Mouse (Mus musculus) neural tube, embryonic 13.5 days (tissue): ENCODE measurements around the gene Pcgf1. TPM values are rescaled to one million over a fixed set of nuclear protein-coding genes. Genes with fewer than 3 reads are reported as not detected.

ENCODE experiments used
- ATAC-seq: fragments of 200-750 bp; cut with Nextera tagmentation; 2 replicates; pipeline ENCODE4 v1.8.0; 2017; ENCODE audit warnings: low read depth, mild to moderate bottlenecking, moderate TSS enrichment, moderate library complexity
- H3K27ac ChIP-seq: fragments of 300-500 bp; sonication (generic); replicated peaks from 2 replicates; pipeline ENCODE4 v1.5.1; 2015; ENCODE audit warnings: moderate library complexity, mild to moderate bottlenecking, inconsistent platforms
- H3K27me3 ChIP-seq: fragments of 300-500 bp; sonication (generic); 2 replicates; pipeline ENCODE4 v1.6.1; 2015; ENCODE audit warnings: mild to moderate bottlenecking, inconsistent platforms
- H3K36me3 ChIP-seq: fragments of 300-500 bp; sonication (generic); 2 replicates; pipeline ENCODE4 v1.6.1; 2015; ENCODE audit warnings: mild to moderate bottlenecking, inconsistent platforms
- H3K4me1 ChIP-seq: fragments of 300-500 bp; sonication (generic); replicated peaks from 2 replicates; pipeline ENCODE4 v1.6.1; 2015; ENCODE audit warnings: inconsistent platforms
- H3K4me2 ChIP-seq: fragments of 300-500 bp; sonication (generic); 2 replicates; pipeline ENCODE4 v1.6.1; 2015; ENCODE audit warnings: inconsistent platforms, mild to moderate bottlenecking, moderate library complexity
- H3K4me3 ChIP-seq: fragments of 300-500 bp; sonication (generic); 2 replicates; pipeline ENCODE4 v1.5.1; 2015; ENCODE audit warnings: mild to moderate bottlenecking, inconsistent platforms
- H3K9ac ChIP-seq: fragments of 300-500 bp; sonication (generic); 2 replicates; pipeline ENCODE4 v1.6.1; 2015; ENCODE audit warnings: moderate library complexity, mild to moderate bottlenecking, inconsistent platforms
- H3K9me3 ChIP-seq: fragments of 300-500 bp; sonication (generic); 2 replicates; pipeline ENCODE4 v1.6.1; 2016; ENCODE audit warnings: inconsistent platforms
- WGBS: fragments of 180-500 bp; shearing (Covaris S2); methylation state at CpG from one replicate; pipeline ENCODE4 v1.1.7; 2015; 5-methylcytosine and 5-hydroxymethylcytosine counted together
- polyA plus RNA-seq: library from polyadenylated mRNA; unstranded; fragments of >200 nt; fragmentation: Nextera tagmentation; extraction: Ambion mirVana; gene quantifications from 2 replicates; pipeline ENCODE4 v1.2.1, GENCODE M21; 2015

The Pcgf1 gene
- polyA plus RNA-seq, 1 experiment from 2014 or later: 55.2 TPM

DNA sequence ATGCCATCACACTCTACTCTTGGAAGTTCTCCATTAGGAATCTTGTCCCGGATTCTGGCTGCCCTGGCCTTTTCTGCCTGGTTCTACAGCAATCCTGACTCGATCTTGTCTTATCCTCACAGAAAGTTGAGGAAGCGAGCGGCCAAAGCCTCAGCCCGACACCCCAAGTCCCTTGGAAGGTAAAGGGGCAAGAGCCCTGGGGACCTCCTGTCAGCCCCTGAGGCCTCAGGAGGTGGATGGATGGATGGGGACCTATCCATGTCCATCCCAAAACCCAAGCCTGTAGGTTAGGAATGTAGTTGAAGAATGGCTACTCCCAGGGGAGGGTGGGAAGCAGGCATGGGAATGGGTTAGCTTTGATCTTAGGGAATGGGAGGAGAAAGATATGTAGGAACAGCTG, 33.7 kb upstream of the Pcgf1 start:
- Histone ChIP-seq H3K27ac (no peak overlapping the region), H3K4me3 (no peak overlapping the region), H3K36me3 (no peaks in the 10 kb centered on the region), H3K9ac (no peak overlapping the region), H3K4me1 (no peaks in the 10 kb centered on the region), H3K27me3 (no peaks in the 10 kb centered on the region), H3K9me3 (no peaks in the 10 kb centered on the region), H3K4me2 (no peak overlapping the region)
- ATAC-seq: no peak
- WGBS: 92% methylated on average over 5 of the region's 5 CpGs

DNA sequence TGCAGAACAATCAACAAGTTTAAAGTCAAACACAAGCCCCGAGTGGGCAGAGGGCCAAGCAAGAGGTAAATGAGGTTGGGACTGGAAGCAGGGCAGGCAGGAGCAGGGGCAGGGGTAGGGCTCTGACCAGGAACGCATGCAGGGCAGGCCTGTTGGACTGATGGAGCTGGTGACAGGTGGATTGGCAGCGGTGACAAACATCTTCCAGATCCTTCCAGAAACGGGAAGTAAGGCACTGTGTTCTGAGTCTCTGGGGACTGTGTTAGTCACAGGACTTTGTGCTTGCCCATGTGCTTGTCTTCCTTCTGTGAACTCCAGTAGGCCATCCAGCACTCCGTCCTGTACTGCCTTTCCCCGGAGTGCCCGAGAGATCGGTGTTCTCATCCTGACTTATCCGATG, 32.9 kb upstream of the Pcgf1 start:
- Histone ChIP-seq H3K27ac (no peak overlapping the region), H3K9ac (no peak overlapping the region), H3K4me3 (no peak overlapping the region), H3K4me1 (no peaks in the 10 kb centered on the region), H3K27me3 (no peaks in the 10 kb centered on the region), H3K4me2 (no peak overlapping the region), H3K36me3 (no peaks in the 10 kb centered on the region), H3K9me3 (no peaks in the 10 kb centered on the region)
- WGBS: 73% methylated on average over 9 of the region's 9 CpGs
- ATAC-seq: no peak

DNA sequence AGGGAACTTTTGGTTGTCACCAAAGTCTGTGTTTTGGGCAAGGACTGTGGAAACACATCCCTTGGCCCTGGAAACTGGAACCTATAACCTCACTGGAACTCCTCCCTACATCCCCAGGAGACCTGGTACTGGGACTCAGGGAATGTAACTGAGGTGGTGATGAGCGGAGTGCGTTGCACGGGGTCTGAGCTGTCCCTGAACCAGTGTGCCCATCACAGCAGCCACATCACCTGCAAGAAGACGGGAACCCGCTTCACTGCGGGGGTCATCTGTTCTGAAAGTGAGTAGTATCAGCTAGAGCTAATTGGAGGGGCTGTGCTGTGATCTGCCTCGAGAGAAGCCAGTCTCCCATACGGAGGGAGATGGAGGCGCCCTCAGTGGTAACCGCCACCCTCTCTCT, 28.3 kb upstream of the Pcgf1 start:
- Histone ChIP-seq H3K4me2 (no peak overlapping the region), H3K4me3 (no peak overlapping the region), H3K9me3 (no peaks in the 10 kb centered on the region), H3K9ac (no peak overlapping the region), H3K27ac (no peak overlapping the region), H3K4me1 (peaks cover 20% of the 10 kb centered on the region), H3K36me3 (peaks cover 15% of the 10 kb centered on the region), H3K27me3 (no peaks in the 10 kb centered on the region)
- 75% methylated on average over 10 of the region's 10 CpGs for WGBS
- no peak for ATAC-seq

DNA sequence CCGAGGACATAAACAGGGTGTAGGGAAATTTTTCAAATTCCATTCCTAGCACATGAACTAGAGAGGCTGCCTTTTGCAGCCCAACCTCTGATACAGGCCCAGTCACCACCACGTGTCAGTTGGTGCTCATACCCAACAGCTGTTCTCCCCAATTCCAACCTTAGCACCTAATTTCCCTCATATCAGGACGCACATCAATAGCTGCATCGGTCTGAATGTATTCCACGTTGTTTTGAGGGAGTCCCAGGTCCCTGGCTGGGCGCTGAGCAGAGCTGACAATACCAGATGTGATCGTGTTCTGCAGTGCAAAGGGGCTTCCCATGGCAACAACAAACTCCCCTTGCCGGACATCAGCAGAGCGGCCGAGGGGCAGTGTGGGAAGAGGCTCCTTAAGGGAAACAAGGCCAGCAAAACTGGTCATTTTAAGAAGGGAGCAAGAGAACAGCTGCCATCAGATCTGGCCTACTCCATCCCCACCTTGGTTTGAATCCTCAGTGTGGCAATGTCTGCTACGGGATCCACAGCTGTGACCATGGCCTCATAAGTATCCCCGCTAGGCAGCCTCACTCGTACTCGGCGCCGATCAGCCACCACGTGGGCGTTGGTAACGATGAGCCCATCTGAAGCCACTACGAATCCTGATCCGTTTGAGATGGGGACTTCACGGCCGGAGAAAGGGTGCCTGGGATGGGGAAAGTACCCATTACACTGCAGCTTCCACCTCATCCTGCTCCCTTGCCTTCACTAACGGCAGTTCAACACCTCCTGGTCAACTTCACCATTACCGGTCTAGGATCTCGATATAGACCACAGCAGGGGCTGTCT, 24.3 kb upstream of the Pcgf1 start:
- peak; percentile 7 for ATAC-seq
- peaks cover 31% of the 10 kb centered on the region for H3K4me1 ChIP-seq
- H3K27me3 ChIP-seq: no peaks in the 10 kb centered on the region
- H3K36me3 ChIP-seq: peaks cover 36% of the 10 kb centered on the region
- peak overlapping the region; percentile 81 for H3K4me2 ChIP-seq
- H3K9ac ChIP-seq: peak overlapping the region; percentile 93
- H3K27ac ChIP-seq: peak overlapping the region; percentile 90
- WGBS: 1% methylated on average over 26 of the region's 26 CpGs
- peak overlapping the region; percentile 98 for H3K4me3 ChIP-seq
- H3K9me3 ChIP-seq: no peaks in the 10 kb centered on the region

DNA sequence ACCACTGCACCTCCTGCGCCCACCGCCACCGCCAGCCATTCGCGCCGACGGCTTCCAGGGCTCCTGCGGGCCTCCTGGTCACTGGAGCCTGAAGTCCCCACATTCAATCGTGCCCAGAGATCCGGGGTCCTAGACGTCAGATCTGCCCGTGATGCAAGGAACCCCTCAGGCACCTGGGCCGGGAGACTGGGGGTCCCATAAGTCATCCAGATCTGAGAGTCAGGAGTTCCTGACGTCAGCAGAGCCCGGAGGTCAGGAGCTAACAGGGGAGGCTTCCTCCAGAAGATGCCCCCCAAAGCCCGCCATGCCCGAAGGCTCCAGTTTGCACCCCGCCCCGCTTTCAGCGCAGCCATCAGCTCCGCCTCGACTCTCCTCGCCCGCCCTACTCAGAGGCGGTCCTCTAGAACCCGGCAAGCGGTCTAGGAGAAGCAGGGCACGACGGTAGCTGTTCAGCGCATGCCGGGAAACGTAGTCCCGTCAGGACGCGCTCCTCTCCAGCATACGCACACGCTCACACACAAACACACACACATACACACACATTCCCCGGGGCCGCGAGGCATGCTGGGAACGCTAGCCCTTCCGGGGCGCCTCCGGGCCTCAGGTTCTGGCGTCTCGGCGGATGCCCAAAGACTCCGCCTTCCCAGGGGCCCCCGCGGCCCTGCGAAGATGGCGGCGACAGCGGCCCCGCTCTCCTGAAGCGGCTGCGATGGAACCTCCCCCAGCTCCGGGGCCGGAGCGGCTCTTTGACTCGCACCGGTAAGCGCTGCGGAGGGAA, 23.4 kb upstream of the Pcgf1 start, which contains the start of gene Aup1:
Gene Aup1 (plus strand): TSS at position 448 of the 778 bp plus-strand sequence.
- Histone ChIP-seq H3K27me3 (no peaks in the 10 kb centered on the region), H3K4me3 (peak within 1 kb of the TSS; percentile 98), H3K4me1 (peaks cover 31% of the 10 kb centered on the region), H3K4me2 (peak within 1 kb of the TSS; percentile 81), H3K36me3 (peaks cover 36% of the 10 kb centered on the region), H3K9ac (peak within 1 kb of the TSS; percentile 93), H3K9me3 (no peaks in the 10 kb centered on the region), H3K27ac (peak within 1 kb of the TSS; percentile 90)
- under 1% methylated on average over 64 of the region's 64 CpGs for WGBS
- ATAC-seq: peak; percentile 98

DNA sequence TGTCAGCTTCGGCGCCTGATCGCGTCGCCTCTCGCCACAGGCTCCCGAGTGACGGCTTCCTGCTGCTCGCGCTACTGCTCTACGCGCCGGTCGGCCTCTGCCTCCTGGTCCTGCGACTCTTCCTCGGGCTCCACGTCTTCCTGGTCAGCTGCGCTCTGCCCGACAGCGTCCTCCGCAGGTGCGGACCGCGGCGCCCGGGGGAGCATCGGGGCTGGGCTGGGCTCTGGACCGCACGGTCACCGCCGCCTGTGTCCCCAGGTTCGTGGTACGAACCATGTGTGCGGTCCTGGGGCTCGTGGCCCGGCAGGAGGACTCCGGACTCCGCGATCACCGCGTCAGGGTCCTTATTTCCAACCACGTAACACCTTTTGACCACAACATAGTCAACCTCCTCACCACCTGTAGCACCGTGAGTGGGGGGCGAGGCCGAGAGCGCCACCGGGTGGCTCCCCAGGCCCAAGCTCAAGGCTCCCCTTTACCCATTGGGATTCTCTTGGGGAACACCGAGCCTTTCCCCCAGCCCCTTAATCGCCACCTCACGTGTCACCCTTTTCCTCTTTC, 22.7 kb upstream of the Pcgf1 start, which contains the start of gene Htra2:
Gene Htra2 (minus strand): TSS at position 403 of the 561 bp plus-strand sequence.
- peak; percentile 46; the same call in 1 of the 2 replicates for ATAC-seq
- H3K4me2 ChIP-seq: peak within 1 kb of the TSS; percentile 81
- under 1% methylated on average over 50 of the region's 50 CpGs for WGBS

DNA sequence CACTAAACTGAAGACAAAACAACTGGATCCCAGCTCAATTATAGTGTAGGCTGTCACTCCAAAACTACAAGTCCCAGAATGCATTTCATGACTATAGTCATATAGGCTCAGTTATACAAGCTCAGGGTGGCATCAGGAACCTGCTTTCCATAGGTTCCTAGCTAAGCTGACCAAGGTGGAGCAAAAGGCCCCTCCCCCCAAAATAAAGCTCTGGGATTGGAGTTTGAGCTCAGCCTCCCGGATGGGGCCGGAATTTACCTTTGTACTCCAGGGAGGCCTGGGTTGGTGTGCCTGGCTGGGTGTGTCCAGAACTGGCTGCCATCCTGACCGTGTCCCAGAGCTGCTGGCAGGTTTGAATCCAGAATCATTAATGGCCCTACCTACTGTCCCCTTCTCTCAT, 19.9 kb upstream of the Pcgf1 start, which contains the start of gene Dqx1:
Gene Dqx1 (plus strand): TSS at position 55 of the 400 bp plus-strand sequence.
- Histone ChIP-seq H3K4me3 (no peak within 1 kb of the TSS), H3K4me2 (no peak within 1 kb of the TSS), H3K27me3 (peaks cover 27% of the 10 kb centered on the region), H3K9ac (no peak within 1 kb of the TSS), H3K9me3 (no peaks in the 10 kb centered on the region), H3K36me3 (peaks cover 22% of the 10 kb centered on the region), H3K4me1 (peaks cover 21% of the 10 kb centered on the region), H3K27ac (no peak within 1 kb of the TSS)
- WGBS: 53% methylated on average over 3 of the region's 3 CpGs
- ATAC-seq: no peak

More for the DNA sequence above, 22.7 kb upstream of the Pcgf1 start, which contains the start of gene Htra2:
- Histone ChIP-seq H3K4me3 (peak within 1 kb of the TSS; percentile 98), H3K9ac (peak within 1 kb of the TSS; percentile 93), H3K9me3 (no peaks in the 10 kb centered on the region), H3K36me3 (peaks cover 36% of the 10 kb centered on the region), H3K4me1 (peaks cover 31% of the 10 kb centered on the region), H3K27me3 (no peaks in the 10 kb centered on the region), H3K27ac (peak within 1 kb of the TSS; percentile 90)

DNA sequence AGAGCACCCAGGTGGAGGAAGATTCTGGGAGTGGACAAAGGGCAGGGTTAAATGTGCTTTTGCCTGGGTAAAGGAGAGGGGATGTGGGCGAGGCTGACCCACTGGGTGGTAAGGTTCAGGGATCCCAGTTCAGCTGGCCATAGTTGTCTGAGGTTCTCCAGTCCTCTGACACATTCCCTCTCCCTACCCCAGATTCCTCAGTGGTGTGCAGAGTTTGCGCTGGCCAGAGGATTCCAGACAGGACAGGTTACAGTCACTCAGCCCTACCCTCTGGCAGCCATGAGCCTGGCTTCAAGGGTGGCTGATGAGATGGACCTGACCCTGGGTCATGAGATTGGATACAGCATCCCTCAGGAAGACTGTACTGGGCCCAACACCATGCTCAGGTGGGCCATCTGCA, 18.9 kb upstream of the Pcgf1 start:
- H3K9ac ChIP-seq: no peak overlapping the region
- no peak for ATAC-seq
- H3K4me1 ChIP-seq: peaks cover 11% of the 10 kb centered on the region
- H3K36me3 ChIP-seq: peaks cover 22% of the 10 kb centered on the region
- H3K4me3 ChIP-seq: no peak overlapping the region
- H3K9me3 ChIP-seq: no peaks in the 10 kb centered on the region
- H3K27ac ChIP-seq: no peak overlapping the region
- H3K27me3 ChIP-seq: peaks cover 36% of the 10 kb centered on the region
- no peak overlapping the region for H3K4me2 ChIP-seq
- WGBS: 87% methylated on average over 2 of the region's 2 CpGs

DNA sequence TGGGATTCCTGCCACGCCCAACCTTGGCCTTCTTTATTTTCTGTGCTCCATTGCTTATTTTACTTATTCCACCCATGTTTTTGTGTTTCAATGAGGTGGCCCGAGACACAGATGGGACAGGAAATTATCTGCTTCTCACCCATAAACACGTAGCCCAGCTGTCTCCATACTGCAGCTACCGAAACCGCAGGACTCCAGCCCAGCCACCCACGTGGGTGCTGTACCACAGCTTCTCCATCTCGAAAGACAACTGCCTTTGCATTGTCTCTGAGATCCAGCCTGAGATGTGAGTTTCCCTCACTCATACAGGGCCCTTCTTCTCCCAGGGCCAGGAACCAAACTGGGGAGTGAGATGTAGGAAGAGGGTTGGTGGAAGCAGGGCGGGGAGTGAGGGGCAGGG, 11.7 kb upstream of the Pcgf1 start:
- H3K4me2 ChIP-seq: no peak overlapping the region
- peaks cover 100% of the 10 kb centered on the region for H3K27me3 ChIP-seq
- WGBS: 49% methylated on average over 8 of the region's 8 CpGs
- H3K4me1 ChIP-seq: peaks cover 19% of the 10 kb centered on the region
- no peak overlapping the region for H3K27ac ChIP-seq
- no peak overlapping the region for H3K9ac ChIP-seq
- ATAC-seq: no peak
- H3K36me3 ChIP-seq: no peaks in the 10 kb centered on the region
- no peak overlapping the region for H3K4me3 ChIP-seq
- no peaks in the 10 kb centered on the region for H3K9me3 ChIP-seq

DNA sequence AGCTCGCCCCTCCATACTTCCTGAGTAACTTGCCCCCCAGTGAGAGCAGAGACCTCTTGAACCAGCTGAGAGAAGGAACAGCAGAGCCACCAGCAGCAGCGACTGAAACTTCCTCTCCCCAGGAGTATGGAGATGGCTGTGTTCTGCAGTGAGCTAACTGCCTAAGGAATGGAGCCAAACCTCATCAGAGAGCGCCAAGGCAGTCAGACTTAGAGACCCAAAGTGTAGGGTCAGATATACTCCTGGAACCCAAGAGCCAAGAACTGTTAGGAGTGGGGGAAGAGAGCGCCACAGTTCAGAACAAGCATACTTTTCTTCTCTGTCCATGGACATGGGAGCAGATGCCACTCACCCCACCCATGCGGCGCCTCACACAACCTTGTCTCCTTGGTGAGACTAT, 11.2 kb upstream of the Pcgf1 start:
- no peaks in the 10 kb centered on the region for H3K9me3 ChIP-seq
- H3K27ac ChIP-seq: no peak overlapping the region
- H3K36me3 ChIP-seq: no peaks in the 10 kb centered on the region
- 35% methylated on average over 6 of the region's 6 CpGs for WGBS
- peaks cover 23% of the 10 kb centered on the region for H3K4me1 ChIP-seq
- peaks cover 100% of the 10 kb centered on the region for H3K27me3 ChIP-seq
- no peak overlapping the region for H3K9ac ChIP-seq
- no peak overlapping the region for H3K4me3 ChIP-seq
- H3K4me2 ChIP-seq: no peak overlapping the region
- ATAC-seq: no peak

DNA sequence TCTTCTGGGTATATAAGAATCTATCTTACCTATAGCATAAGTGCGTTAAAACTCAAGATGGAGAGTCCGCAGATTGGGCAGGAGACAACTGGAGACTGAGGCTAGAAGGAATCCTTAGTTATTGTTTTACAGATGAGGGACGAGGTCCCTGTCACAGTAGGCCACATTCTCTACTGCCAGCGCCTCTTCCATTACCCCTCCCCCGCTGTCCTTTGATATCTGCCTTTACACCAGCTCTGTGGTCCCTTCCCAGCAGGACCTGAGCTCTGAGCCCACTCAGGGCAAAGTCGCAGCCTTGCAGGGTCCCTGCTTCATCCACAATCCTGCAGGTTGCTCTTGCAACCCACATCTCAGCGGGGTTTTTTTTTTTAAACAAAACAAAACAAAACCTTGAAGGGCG, 9.4 kb upstream of the Pcgf1 start:
- 5% methylated on average over 8 of the region's 8 CpGs for WGBS
- H3K27me3 ChIP-seq: peaks cover 100% of the 10 kb centered on the region
- H3K9me3 ChIP-seq: no peaks in the 10 kb centered on the region
- no peaks in the 10 kb centered on the region for H3K36me3 ChIP-seq
- peak overlapping the region; percentile 43 for H3K4me2 ChIP-seq
- H3K4me1 ChIP-seq: peaks cover 26% of the 10 kb centered on the region
- H3K9ac ChIP-seq: peak overlapping the region; percentile 38; the same call in 1 of the 2 replicates
- no peak overlapping the region for H3K27ac ChIP-seq
- ATAC-seq: no peak
- H3K4me3 ChIP-seq: peak overlapping the region; percentile 31
